Mouse (Mus musculus) kidney, embryonic 15.5 days (tissue): Measurements from ENCODE around the gene Tmem211. TPM values are rescaled to one million over a fixed set of nuclear protein-coding genes. Genes with fewer than 3 reads are reported as not detected.
A peak's percentile ranks its signal among the peaks of the same experiment; 100 is the strongest.

ENCODE experiments used
- ATAC-seq: fragments of 200-750 bp; cut with Nextera tagmentation; replicated peaks from 2 replicates; pipeline ENCODE4 v1.8.0; 2017; ENCODE audit warnings: moderate TSS enrichment; ENCODE audit not compliant: low FRiP score
- H3K27ac ChIP-seq: fragments of 300-500 bp; sonication (generic); 2 replicates; pipeline ENCODE4 v1.5.1; 2015; ENCODE audit warnings: mild to moderate bottlenecking, inconsistent platforms
- H3K27me3 ChIP-seq: fragments of 300-500 bp; sonication (generic); 2 replicates; pipeline ENCODE4 v1.6.1; 2015; ENCODE audit warnings: inconsistent platforms
- H3K36me3 ChIP-seq: fragments of 300-500 bp; sonication (generic); 2 replicates; pipeline ENCODE4 v1.6.1; 2015; ENCODE audit warnings: inconsistent platforms
- H3K4me1 ChIP-seq: fragments of 300-500 bp; sonication (generic); 2 replicates; pipeline ENCODE4 v1.6.1; 2015; ENCODE audit warnings: inconsistent platforms
- H3K4me2 ChIP-seq: fragments of 300-500 bp; sonication (generic); 2 replicates; pipeline ENCODE4 v1.6.1; 2015; ENCODE audit warnings: moderate library complexity, mild to moderate bottlenecking, inconsistent platforms
- H3K4me3 ChIP-seq: fragments of 300-500 bp; sonication (generic); replicated peaks from 2 replicates; pipeline ENCODE4 v1.5.1; 2015; ENCODE audit warnings: mild to moderate bottlenecking, inconsistent platforms
- H3K9ac ChIP-seq: fragments of 300-500 bp; sonication (generic); 2 replicates; pipeline ENCODE4 v1.6.1; 2015; ENCODE audit warnings: mild to moderate bottlenecking, inconsistent platforms
- H3K9me3 ChIP-seq: fragments of 300-500 bp; sonication (generic); replicated peaks from 2 replicates; pipeline ENCODE4 v1.6.1; 2016; ENCODE audit warnings: inconsistent platforms
- WGBS: fragments of 180-500 bp; shearing (Covaris S2); methylation state at CpG from one replicate; pipeline ENCODE4 v1.1.7; 2015; ENCODE audit warnings: mixed read lengths; 5-methylcytosine and 5-hydroxymethylcytosine counted together
- polyA plus RNA-seq: library from polyadenylated mRNA; unstranded; fragments of >200 nt; fragmentation: Nextera tagmentation; extraction: Ambion mirVana; gene quantifications from 2 replicates; pipeline ENCODE4 v1.2.1, GENCODE M21; 2015

Tmem211 gene
- polyA plus RNA-seq, 1 experiment from 2014 or later, result 0.19 TPM

GRCm38 (mm10) chr5:113199126-113199771 lies 27.5 kb upstream of the Tmem211 start:
- ATAC-seq, result no peak
- Histone ChIP-seq H3K27me3 (no peaks in the 10 kb centered on the region), H3K9ac (no peak overlapping the region), H3K4me2 (no peak overlapping the region), H3K27ac (peak overlapping the region; percentile 74), H3K4me1 (peaks cover 44% of the 10 kb centered on the region), H3K36me3 (no peaks in the 10 kb centered on the region), H3K9me3 (no peaks in the 10 kb centered on the region), H3K4me3 (no peak overlapping the region)
- WGBS, result 48% methylated on average over 8 of the region's 8 CpGs

- H3K9me3 ChIP-seq, result no peaks in the 10 kb centered on the region
- no peak overlapping the region for H3K9ac ChIP-seq
- no peaks in the 10 kb centered on the region for H3K27me3 ChIP-seq
- peak overlapping the region; percentile 74 for H3K27ac ChIP-seq
- 81% methylated on average over 10 of the region's 10 CpGs for WGBS
- no peaks in the 10 kb centered on the region for H3K36me3 ChIP-seq
- no peak overlapping the region for H3K4me3 ChIP-seq
- no peak for ATAC-seq
- H3K4me1 ChIP-seq, result peaks cover 44% of the 10 kb centered on the region
- H3K4me2 ChIP-seq, result no peak overlapping the region
Measured at GRCm38 (mm10) chr5:113199772-113200134, 27.0 kb upstream of the Tmem211 start.

GRCm38 (mm10) chr5:113204193-113204592 lies 22.5 kb upstream of the Tmem211 start:
- H3K27me3 ChIP-seq, result no peaks in the 10 kb centered on the region
- no peaks in the 10 kb centered on the region for H3K9me3 ChIP-seq
- no peak overlapping the region for H3K27ac ChIP-seq
- H3K9ac ChIP-seq, result no peak overlapping the region
- no peak for ATAC-seq
- H3K4me1 ChIP-seq, result peaks cover 39% of the 10 kb centered on the region
- H3K4me3 ChIP-seq, result no peak overlapping the region
- no peaks in the 10 kb centered on the region for H3K36me3 ChIP-seq
- WGBS, result 87% methylated on average over 9 of the region's 9 CpGs
- no peak overlapping the region for H3K4me2 ChIP-seq

- Histone ChIP-seq H3K27me3 (no peaks in the 10 kb centered on the region), H3K4me2 (no peak overlapping the region), H3K36me3 (no peaks in the 10 kb centered on the region), H3K9me3 (no peaks in the 10 kb centered on the region), H3K27ac (peak overlapping the region; percentile 86; the same call in 1 of the 2 replicates), H3K4me3 (no peak overlapping the region), H3K4me1 (peaks cover 50% of the 10 kb centered on the region), H3K9ac (no peak overlapping the region)
- ATAC-seq, result no peak
- WGBS, result 55% methylated on average over 9 of the region's 9 CpGs
Measured at GRCm38 (mm10) chr5:113206670-113207352, 19.9 kb upstream of the Tmem211 start.

GRCm38 (mm10) chr5:113208048-113208447 lies 18.7 kb upstream of the Tmem211 start:
- no peak overlapping the region for H3K4me3 ChIP-seq
- no peak overlapping the region for H3K9ac ChIP-seq
- no peak for ATAC-seq
- WGBS, result 35% methylated on average over 4 of the region's 4 CpGs
- no peaks in the 10 kb centered on the region for H3K27me3 ChIP-seq
- H3K4me2 ChIP-seq, result no peak overlapping the region
- H3K9me3 ChIP-seq, result no peaks in the 10 kb centered on the region
- H3K36me3 ChIP-seq, result no peaks in the 10 kb centered on the region
- peaks cover 59% of the 10 kb centered on the region for H3K4me1 ChIP-seq
- peak overlapping the region; percentile 86 for H3K27ac ChIP-seq

- H3K4me2 ChIP-seq, result 0 out of 2 replicates have a peak overlapping the region, but pooled peaks have one; percentile 0
- WGBS, result 38% methylated on average over 11 of the region's 11 CpGs
Measured at GRCm38 (mm10) chr5:113208622-113209400, 17.9 kb upstream of the Tmem211 start.

GRCm38 (mm10) chr5:113209401-113209750 lies 17.3 kb upstream of the Tmem211 start:
- no peak; the same call in 1 of the 2 replicates for ATAC-seq
- no peak overlapping the region for H3K9ac ChIP-seq
- peaks cover 69% of the 10 kb centered on the region for H3K4me1 ChIP-seq
- no peaks in the 10 kb centered on the region for H3K27me3 ChIP-seq
- H3K9me3 ChIP-seq, result no peaks in the 10 kb centered on the region
- WGBS, result 39% methylated on average over 11 of the region's 11 CpGs
- H3K36me3 ChIP-seq, result no peaks in the 10 kb centered on the region
- H3K27ac ChIP-seq, result peak overlapping the region; percentile 86
- H3K4me2 ChIP-seq, result 0 out of 2 replicates have a peak overlapping the region, but pooled peaks have one; percentile 0
- no peak overlapping the region for H3K4me3 ChIP-seq

More at GRCm38 (mm10) chr5:113208622-113209400, 17.9 kb upstream of the Tmem211 start:
- Histone ChIP-seq H3K27me3 (no peaks in the 10 kb centered on the region), H3K36me3 (no peaks in the 10 kb centered on the region), H3K4me3 (no peak overlapping the region), H3K4me1 (peaks cover 63% of the 10 kb centered on the region), H3K9ac (no peak overlapping the region), H3K9me3 (no peaks in the 10 kb centered on the region), H3K27ac (peak overlapping the region; percentile 86)
- no peak; the same call in 1 of the 2 replicates for ATAC-seq

- no peaks in the 10 kb centered on the region for H3K36me3 ChIP-seq
- peaks cover 73% of the 10 kb centered on the region for H3K4me1 ChIP-seq
- no peak overlapping the region for H3K4me2 ChIP-seq
- ATAC-seq, result no peak
- no peak overlapping the region for H3K4me3 ChIP-seq
- 77% methylated on average over 13 of the region's 13 CpGs for WGBS
- H3K27ac ChIP-seq, result peak overlapping the region; percentile 86
- H3K27me3 ChIP-seq, result no peaks in the 10 kb centered on the region
- no peaks in the 10 kb centered on the region for H3K9me3 ChIP-seq
- no peak overlapping the region for H3K9ac ChIP-seq
Measured at GRCm38 (mm10) chr5:113209898-113210297, 16.8 kb upstream of the Tmem211 start.

GRCm38 (mm10) chr5:113210314-113210713 lies 16.4 kb upstream of the Tmem211 start:
- Histone ChIP-seq H3K27me3 (no peaks in the 10 kb centered on the region), H3K4me1 (peaks cover 74% of the 10 kb centered on the region), H3K36me3 (no peaks in the 10 kb centered on the region), H3K27ac (peak overlapping the region; percentile 86), H3K4me2 (no peak overlapping the region), H3K9ac (no peak overlapping the region), H3K9me3 (no peaks in the 10 kb centered on the region), H3K4me3 (no peak overlapping the region)
- no peak for ATAC-seq
- WGBS, result 81% methylated on average over 6 of the region's 6 CpGs

GRCm38 (mm10) chr5:113212156-113212835 lies 14.4 kb upstream of the Tmem211 start:
- no peaks in the 10 kb centered on the region for H3K9me3 ChIP-seq
- H3K4me1 ChIP-seq, result peaks cover 82% of the 10 kb centered on the region
- no peak overlapping the region for H3K4me3 ChIP-seq
- 51% methylated on average over 10 of the region's 10 CpGs for WGBS
- H3K27me3 ChIP-seq, result no peaks in the 10 kb centered on the region
- no peak overlapping the region for H3K4me2 ChIP-seq
- H3K36me3 ChIP-seq, result no peaks in the 10 kb centered on the region
- peak overlapping the region; percentile 19; the same call in 1 of the 2 replicates for H3K27ac ChIP-seq
- no peak for ATAC-seq
- H3K9ac ChIP-seq, result no peak overlapping the region

- no peak overlapping the region for H3K9ac ChIP-seq
- no peak overlapping the region for H3K4me3 ChIP-seq
- H3K27me3 ChIP-seq, result no peaks in the 10 kb centered on the region
- H3K4me2 ChIP-seq, result no peak overlapping the region
- no peak for ATAC-seq
- peak overlapping the region; percentile 58 for H3K27ac ChIP-seq
- H3K9me3 ChIP-seq, result no peaks in the 10 kb centered on the region
- peaks cover 80% of the 10 kb centered on the region for H3K4me1 ChIP-seq
- no peaks in the 10 kb centered on the region for H3K36me3 ChIP-seq
- WGBS, result 75% methylated on average over 8 of the region's 8 CpGs
Measured at GRCm38 (mm10) chr5:113214041-113214440, 12.7 kb upstream of the Tmem211 start.
